Mouse (Mus musculus) forebrain, embryonic 12.5 days (tissue): ENCODE measurements around the gene Gprasp2. TPM values are rescaled to one million over a fixed set of nuclear protein-coding genes. Genes with fewer than 3 reads are reported as not detected.
"Not testable (repeated sequence)": the region's sequence is repeated elsewhere in the genome, so short reads cannot be mapped to it uniquely, and the experiment has no call there.

ENCODE experiments used
- ATAC-seq: fragments of 200-750 bp; cut with Nextera tagmentation; 2 replicates; pipeline ENCODE4 v1.8.0; 2017; ENCODE audit warnings: moderate TSS enrichment; ENCODE audit not compliant: low FRiP score
- H3K27ac ChIP-seq: fragments of 300-500 bp; sonication (generic); 2 replicates; pipeline ENCODE4 v1.5.1; 2016; ENCODE audit warnings: mild to moderate bottlenecking
- H3K27me3 ChIP-seq: fragments of 300-500 bp; sonication (generic); 2 replicates; pipeline ENCODE4 v1.6.1; 2016; ENCODE audit warnings: mild to moderate bottlenecking
- H3K36me3 ChIP-seq: fragments of 300-500 bp; sonication (generic); replicated peaks from 2 replicates; pipeline ENCODE4 v1.6.1; 2016; ENCODE audit warnings: mild to moderate bottlenecking
- H3K4me1 ChIP-seq: fragments of 300-500 bp; sonication (generic); 2 replicates; pipeline ENCODE4 v1.6.1; 2016
- H3K4me2 ChIP-seq: fragments of 300-500 bp; sonication (generic); 2 replicates; pipeline ENCODE4 v1.6.1; 2016; ENCODE audit warnings: mild to moderate bottlenecking, moderate library complexity
- H3K4me3 ChIP-seq: fragments of 300-500 bp; sonication (generic); replicated peaks from 2 replicates; pipeline ENCODE4 v1.5.1; 2016; ENCODE audit warnings: mild to moderate bottlenecking
- H3K9ac ChIP-seq: fragments of 300-500 bp; sonication (generic); 2 replicates; pipeline ENCODE4 v1.6.1; 2016; ENCODE audit warnings: mild to moderate bottlenecking
- H3K9me3 ChIP-seq: fragments of 300-500 bp; sonication (generic); 2 replicates; pipeline ENCODE4 v1.6.1; 2016
- WGBS: fragments of 180-500 bp; shearing (Covaris S2); methylation state at CpG from one replicate; pipeline ENCODE4 v1.1.7; 2016; 5-methylcytosine and 5-hydroxymethylcytosine counted together
- polyA plus RNA-seq: library from polyadenylated mRNA; unstranded; fragments of >200 nt; fragmentation: Nextera tagmentation; extraction: Ambion mirVana; gene quantifications from 2 replicates; pipeline ENCODE4 v1.2.1, GENCODE M21; 2016

Gene Gprasp2
- polyA plus RNA-seq, 1 experiment from 2014 or later = 79.9 TPM

GRCm38 (mm10) chrX:135866806-135867205 is 28.0 kb downstream of the Gprasp2 start:
- not testable (repeated sequence) for H3K36me3 ChIP-seq, H3K27ac ChIP-seq, H3K4me1 ChIP-seq, H3K27me3 ChIP-seq, H3K9ac ChIP-seq, H3K4me2 ChIP-seq, ATAC-seq, H3K9me3 ChIP-seq, H3K4me3 ChIP-seq
- WGBS = 76% methylated on average over 9 of the region's 9 CpGs

- WGBS = 92% methylated on average over 1 of the region's 1 CpGs
- Histone ChIP-seq H3K9me3 (no peaks in the 10 kb centered on the region), H3K4me3 (no peak overlapping the region), H3K36me3 (no peaks in the 10 kb centered on the region), H3K27ac (no peak overlapping the region), H3K4me1 (no peaks in the 10 kb centered on the region), H3K4me2 (no peak overlapping the region), H3K27me3 (0 out of 2 replicates have a peak, but pooled peaks cover 3% of the 10 kb centered on the region), H3K9ac (no peak overlapping the region)
- ATAC-seq = no peak
Measured at GRCm38 (mm10) chrX:135876679-135877078, 37.8 kb downstream of the Gprasp2 start.

GRCm38 (mm10) chrX:135879626-135880025 is 40.8 kb downstream of the Gprasp2 start:
- ATAC-seq = no peak
- Histone ChIP-seq H3K27me3 (0 out of 2 replicates have a peak, but pooled peaks cover 4% of the 10 kb centered on the region), H3K27ac (no peak overlapping the region), H3K4me1 (no peaks in the 10 kb centered on the region), H3K4me3 (no peak overlapping the region), H3K4me2 (no peak overlapping the region), H3K9ac (no peak overlapping the region), H3K36me3 (no peaks in the 10 kb centered on the region), H3K9me3 (no peaks in the 10 kb centered on the region)
- 88% methylated on average over 1 of the region's 1 CpGs for WGBS

- Histone ChIP-seq H3K27me3 (0 out of 2 replicates have a peak, but pooled peaks cover 4% of the 10 kb centered on the region), H3K9me3 (no peaks in the 10 kb centered on the region), H3K36me3 (peaks cover 18% of the 10 kb centered on the region), H3K9ac (peak overlapping the region; percentile 74), H3K4me1 (no peaks in the 10 kb centered on the region; the same call in 1 of the 2 replicates), H3K4me2 (peak overlapping the region; percentile 55), H3K27ac (peak overlapping the region; percentile 80), H3K4me3 (peak overlapping the region; percentile 62)
- ATAC-seq = peak; percentile 98
- 20% methylated on average over 39 of the region's 41 CpGs for WGBS
Measured at GRCm38 (mm10) chrX:135885411-135886233, 46.8 kb downstream of the Gprasp2 start.

GRCm38 (mm10) chrX:135886234-135886585 is 47.4 kb downstream of the Gprasp2 start:
- no peak for ATAC-seq
- WGBS = 27% methylated on average over 11 of the region's 11 CpGs

More at GRCm38 (mm10) chrX:135886234-135886585, 47.4 kb downstream of the Gprasp2 start:
- H3K27me3 ChIP-seq = 0 out of 2 replicates have a peak, but pooled peaks cover 4% of the 10 kb centered on the region
- no peaks in the 10 kb centered on the region for H3K9me3 ChIP-seq
- peaks cover 18% of the 10 kb centered on the region for H3K36me3 ChIP-seq
- H3K4me1 ChIP-seq = no peaks in the 10 kb centered on the region; the same call in 1 of the 2 replicates
- peak overlapping the region; percentile 55 for H3K4me2 ChIP-seq
- peak overlapping the region; percentile 80 for H3K27ac ChIP-seq
- H3K9ac ChIP-seq = peak overlapping the region; percentile 74
- H3K4me3 ChIP-seq = peak overlapping the region; percentile 62

Other genes with a start within 250 kb of the Gprasp2 start
- gene Nxf7, start 240.3 kb upstream of the Gprasp2 start, polyA plus RNA-seq = not detected in 2 replicates
- gene Prame, start 211.3 kb upstream of the Gprasp2 start, polyA plus RNA-seq = not detected in 2 replicates
- not detected in 2 replicates for gene Tcp11x2, start 145.2 kb upstream of the Gprasp2 start, polyA plus RNA-seq
- not detected in 2 replicates for gene Tmsb15a, start 113.8 kb upstream of the Gprasp2 start, polyA plus RNA-seq
- 11.8 and 12.9 TPM in 2 replicates for gene Armcx5, start 96.3 kb upstream of the Gprasp2 start, polyA plus RNA-seq
- gene Gprasp1, start 96.3 kb upstream of the Gprasp2 start, polyA plus RNA-seq = 109 and 115 TPM in 2 replicates
- 90.2 and 92.3 TPM in 2 replicates for gene Bhlhb9, start 41.4 kb upstream of the Gprasp2 start, polyA plus RNA-seq
- gene Arxes2, start 154.8 kb downstream of the Gprasp2 start, polyA plus RNA-seq = 143 and 148 TPM in 2 replicates
- gene Arxes1, start 194.3 kb downstream of the Gprasp2 start, polyA plus RNA-seq = 50.8 and 53.0 TPM in 2 replicates
- gene Bex2, start 229.2 kb downstream of the Gprasp2 start, polyA plus RNA-seq = 403 and 426 TPM in 2 replicates
- not detected in 2 replicates for gene Nxf3, start 246.2 kb downstream of the Gprasp2 start, polyA plus RNA-seq